Mouse (Mus musculus): ENCODE results near the gene Stox2. TPM values are rescaled to one million over a fixed set of nuclear protein-coding genes. Genes with fewer than 3 reads are reported as not detected.

The Stox2 gene
- polyA plus RNA-seq, 2 experiments, result 0.06 to 0.11 TPM

DNA sequence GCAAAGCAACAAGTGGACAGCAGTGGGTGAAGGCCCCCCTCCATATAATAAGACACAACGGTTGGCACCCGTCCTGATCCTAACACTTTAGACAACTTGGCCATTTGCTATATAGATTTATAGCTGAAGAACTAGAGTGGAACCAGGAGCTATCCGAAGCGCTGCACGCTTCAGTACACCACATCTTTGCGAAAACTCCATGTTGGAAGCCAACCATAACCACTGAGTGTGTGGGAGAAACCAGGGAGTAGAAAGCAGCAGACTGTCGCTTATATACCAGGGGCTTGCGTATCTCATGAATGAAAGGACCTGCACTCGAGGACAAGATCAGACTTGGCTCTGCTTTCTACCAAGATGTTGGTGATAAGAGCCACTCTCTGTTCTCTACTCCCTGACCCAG, 234.0 kb downstream of the Stox2 start:
- H3K9ac ChIP-seq (replicated peaks), result no peak overlapping the region
- DNase-seq (ENCODE audit: low read depth in 3 of 3, low spot score in 3 of 3) (no peak), ATAC-seq (ENCODE audit: insufficient read depth) (no peak)
- TF ChIP-seq CTCF (IDR thresholded peaks at IDR 0.05; ENCODE audit: low read depth) (no peak), EP300 (IDR thresholded peaks at IDR 0.05; ENCODE audit: low read depth) (no peak)
- no peaks in the 10 kb centered on the region for H3K27me3 ChIP-seq (ENCODE audit: control insufficient read depth, insufficient read depth, low read length)
- H3K9me3 ChIP-seq (ENCODE audit: control insufficient read depth, low read length), result no peaks in the 10 kb centered on the region
- H3K4me2 ChIP-seq (ENCODE audit: low read depth), result no peak overlapping the region
- no peak overlapping the region for H3K27ac ChIP-seq
- no peaks in the 10 kb centered on the region for H3K36me3 ChIP-seq (replicated peaks; ENCODE audit: control insufficient read depth, insufficient read depth, low read depth)
- 72% methylated on average over 9 of the region's 9 CpGs for WGBS (ENCODE audit: insufficient replicate concordance)
- H3K4me3 ChIP-seq (ENCODE audit: insufficient read depth in 1 of 2, low read depth in 2 of 2, low read length in 2 of 2), result no peak overlapping the region
- H3K4me1 ChIP-seq (replicated peaks; ENCODE audit: control insufficient read depth in 2 of 2, insufficient read depth in 2 of 2, low read length in 1 of 2), result no peaks in the 10 kb centered on the region

DNA sequence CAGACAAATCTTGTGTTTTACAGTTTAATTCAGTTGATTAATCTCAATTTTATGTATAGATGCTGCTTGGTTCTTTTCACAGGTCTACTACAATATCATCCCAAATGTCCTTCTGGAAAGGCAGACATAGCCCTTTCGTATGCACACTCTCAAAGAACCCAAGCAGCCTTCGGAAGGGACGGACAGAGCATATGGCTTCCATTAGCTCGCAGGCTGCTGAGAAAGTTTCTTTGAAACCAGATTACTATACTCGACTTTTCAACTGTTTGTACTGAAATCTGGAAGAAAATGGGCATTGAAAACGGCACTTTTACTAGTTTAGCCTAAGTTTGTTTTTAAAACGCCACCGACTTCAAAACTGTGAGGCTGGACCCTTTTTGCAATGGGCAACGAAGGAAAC, 234.9 kb downstream of the Stox2 start:
- no peak for TF ChIP-seq EP300 (IDR thresholded peaks at IDR 0.05; ENCODE audit: low read depth)
- no peak for TF ChIP-seq CTCF (IDR thresholded peaks at IDR 0.05; ENCODE audit: low read depth)
- H3K4me3 ChIP-seq (ENCODE audit: insufficient read depth in 1 of 2, low read depth in 2 of 2, low read length in 2 of 2), result no peak overlapping the region
- 63% methylated on average over 9 of the region's 9 CpGs for WGBS (ENCODE audit: insufficient replicate concordance)
- ATAC-seq (ENCODE audit: insufficient read depth), result no peak
- no peak overlapping the region for H3K4me2 ChIP-seq (ENCODE audit: low read depth)
- H3K4me1 ChIP-seq (replicated peaks; ENCODE audit: control insufficient read depth in 2 of 2, insufficient read depth in 2 of 2, low read length in 1 of 2), result no peaks in the 10 kb centered on the region
- H3K9ac ChIP-seq (replicated peaks), result no peak overlapping the region
- no peaks in the 10 kb centered on the region for H3K27me3 ChIP-seq (ENCODE audit: control insufficient read depth, insufficient read depth, low read length)
- H3K36me3 ChIP-seq (replicated peaks; ENCODE audit: control insufficient read depth, insufficient read depth, low read depth), result no peaks in the 10 kb centered on the region
- DNase-seq (ENCODE audit: low read depth in 3 of 3, low spot score in 3 of 3), result no peak
- H3K9me3 ChIP-seq (ENCODE audit: control insufficient read depth, low read length), result no peaks in the 10 kb centered on the region
- no peak overlapping the region for H3K27ac ChIP-seq

DNA sequence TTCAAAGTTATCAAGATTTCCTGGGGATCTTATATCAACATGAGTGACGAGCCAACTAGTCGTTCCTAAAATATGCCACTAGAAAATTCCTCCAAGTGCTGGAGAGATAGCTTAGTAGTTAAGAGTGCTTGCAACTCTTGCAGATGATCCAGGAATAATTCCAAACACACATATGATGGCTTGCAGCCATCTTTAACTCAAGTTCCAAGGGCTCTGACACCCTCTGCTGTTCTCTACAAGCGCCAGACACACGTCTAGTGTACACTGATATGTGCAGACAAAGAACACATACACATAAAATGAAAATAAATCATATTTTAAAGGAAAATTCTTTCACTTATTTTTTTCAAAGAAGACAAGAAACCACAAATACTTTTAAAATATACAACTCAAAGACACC, 237.9 kb downstream of the Stox2 start:
- no peak overlapping the region for H3K27ac ChIP-seq
- no peak overlapping the region for H3K4me3 ChIP-seq (ENCODE audit: insufficient read depth in 1 of 2, low read depth in 2 of 2, low read length in 2 of 2)
- no peak overlapping the region for H3K4me2 ChIP-seq (ENCODE audit: low read depth)
- no peaks in the 10 kb centered on the region for H3K9me3 ChIP-seq (ENCODE audit: control insufficient read depth, low read length)
- ATAC-seq (ENCODE audit: insufficient read depth), result no peak
- H3K9ac ChIP-seq (replicated peaks), result no peak overlapping the region
- no peaks in the 10 kb centered on the region for H3K27me3 ChIP-seq (ENCODE audit: control insufficient read depth, insufficient read depth, low read length)
- 54% methylated on average over 4 of the region's 4 CpGs for WGBS (ENCODE audit: insufficient replicate concordance)
- DNase-seq (ENCODE audit: low read depth in 3 of 3, low spot score in 3 of 3), result no peak
- TF ChIP-seq CTCF (IDR thresholded peaks at IDR 0.05; ENCODE audit: low read depth) (no peak), EP300 (IDR thresholded peaks at IDR 0.05; ENCODE audit: low read depth) (no peak)
- H3K4me1 ChIP-seq (replicated peaks; ENCODE audit: control insufficient read depth in 2 of 2, insufficient read depth in 2 of 2, low read length in 1 of 2), result no peaks in the 10 kb centered on the region
- H3K36me3 ChIP-seq (replicated peaks; ENCODE audit: control insufficient read depth, insufficient read depth, low read depth), result no peaks in the 10 kb centered on the region

DNA sequence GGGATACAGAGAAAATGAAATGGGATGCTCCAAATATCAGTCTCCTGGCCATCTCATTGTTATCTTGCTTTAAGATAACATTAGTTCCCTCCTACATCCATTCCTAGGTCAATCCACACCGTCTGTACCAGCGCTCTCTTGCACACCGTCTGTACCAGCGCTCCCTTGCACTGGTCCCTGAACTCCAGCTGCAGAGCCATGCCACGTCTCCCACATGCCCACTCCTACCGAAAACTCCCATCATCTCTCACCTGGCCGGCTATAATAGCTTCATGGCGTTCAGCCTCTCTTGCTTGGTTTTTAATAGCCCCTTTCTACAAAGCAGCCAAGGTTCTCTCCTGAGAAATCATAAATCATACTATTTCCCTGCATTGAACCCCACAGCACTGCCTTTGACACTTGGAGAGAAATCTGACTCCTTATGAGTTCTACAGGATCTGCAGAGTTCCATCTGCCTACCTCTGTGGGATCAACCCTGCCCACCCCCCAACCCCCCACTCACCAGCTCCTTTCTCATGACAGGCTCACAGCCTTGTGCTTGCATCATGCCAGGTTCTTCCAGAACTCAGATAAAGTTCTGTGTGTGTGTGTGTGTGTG, 239.4 kb downstream of the Stox2 start:
- TF ChIP-seq EP300 (IDR thresholded peaks at IDR 0.05; ENCODE audit: low read depth) (no peak), CTCF (IDR thresholded peaks at IDR 0.05; ENCODE audit: low read depth) (no peak)
- ATAC-seq (ENCODE audit: insufficient read depth), result no peak
- 68% methylated on average over 8 of the region's 8 CpGs for WGBS (ENCODE audit: insufficient replicate concordance)
- no peaks in the 10 kb centered on the region for H3K27me3 ChIP-seq (ENCODE audit: control insufficient read depth, insufficient read depth, low read length)
- H3K4me1 ChIP-seq (replicated peaks; ENCODE audit: control insufficient read depth in 2 of 2, insufficient read depth in 2 of 2, low read length in 1 of 2), result no peaks in the 10 kb centered on the region
- no peaks in the 10 kb centered on the region for H3K9me3 ChIP-seq (ENCODE audit: control insufficient read depth, low read length)
- no peak overlapping the region for H3K9ac ChIP-seq (replicated peaks)
- DNase-seq (ENCODE audit: low read depth in 3 of 3, low spot score in 3 of 3), result no peak
- no peak overlapping the region for H3K4me2 ChIP-seq (ENCODE audit: low read depth)
- no peak overlapping the region for H3K27ac ChIP-seq
- no peak overlapping the region for H3K4me3 ChIP-seq (ENCODE audit: insufficient read depth in 1 of 2, low read depth in 2 of 2, low read length in 2 of 2)
- no peaks in the 10 kb centered on the region for H3K36me3 ChIP-seq (replicated peaks; ENCODE audit: control insufficient read depth, insufficient read depth, low read depth)

DNA sequence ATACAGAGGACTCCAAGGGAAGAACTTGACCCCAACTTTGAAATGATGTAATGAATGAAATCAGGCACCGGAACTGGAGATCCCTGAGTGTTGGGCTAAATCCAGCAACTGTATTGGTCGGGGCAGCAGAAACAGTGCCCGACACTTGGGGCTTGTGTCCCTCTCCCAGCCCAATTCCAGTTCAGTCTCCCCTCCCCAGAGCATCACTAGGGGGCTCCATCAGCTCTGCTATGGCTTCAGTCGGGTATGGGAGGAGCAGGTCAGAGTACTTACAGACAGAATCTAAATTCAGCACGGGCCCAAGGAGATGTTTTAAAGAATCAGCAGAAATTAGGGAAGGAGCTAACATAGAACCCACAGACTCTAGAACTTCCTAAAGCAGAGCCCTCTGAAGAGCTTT, 240.7 kb downstream of the Stox2 start:
- H3K27me3 ChIP-seq (ENCODE audit: control insufficient read depth, insufficient read depth, low read length), result no peaks in the 10 kb centered on the region
- no peak for DNase-seq (ENCODE audit: low read depth in 3 of 3, low spot score in 3 of 3)
- H3K4me3 ChIP-seq (ENCODE audit: insufficient read depth in 1 of 2, low read depth in 2 of 2, low read length in 2 of 2), result no peak overlapping the region
- no peaks in the 10 kb centered on the region for H3K9me3 ChIP-seq (ENCODE audit: control insufficient read depth, low read length)
- no peaks in the 10 kb centered on the region for H3K4me1 ChIP-seq (replicated peaks; ENCODE audit: control insufficient read depth in 2 of 2, insufficient read depth in 2 of 2, low read length in 1 of 2)
- 59% methylated on average over 5 of the region's 5 CpGs for WGBS (ENCODE audit: insufficient replicate concordance)
- no peak for ATAC-seq (ENCODE audit: insufficient read depth)
- H3K36me3 ChIP-seq (replicated peaks; ENCODE audit: control insufficient read depth, insufficient read depth, low read depth), result no peaks in the 10 kb centered on the region
- H3K4me2 ChIP-seq (ENCODE audit: low read depth), result no peak overlapping the region
- H3K27ac ChIP-seq, result no peak overlapping the region
- TF ChIP-seq EP300 (IDR thresholded peaks at IDR 0.05; ENCODE audit: low read depth), result no peak
- no peak for TF ChIP-seq CTCF (IDR thresholded peaks at IDR 0.05; ENCODE audit: low read depth)
- H3K9ac ChIP-seq (replicated peaks), result no peak overlapping the region
